Mouse (Mus musculus) CD4-positive, CD25-positive, alpha-beta regulatory T cell, adult 2 months (primary cell): ENCODE measurements around the gene Mast4.

Source experiments
- DNase-seq: peaks from one replicate; pipeline ENCODE4 v3.0.0-alpha.2; 2012; ENCODE audit warnings: low read depth, low spot score

Gene Mast4

DNA sequence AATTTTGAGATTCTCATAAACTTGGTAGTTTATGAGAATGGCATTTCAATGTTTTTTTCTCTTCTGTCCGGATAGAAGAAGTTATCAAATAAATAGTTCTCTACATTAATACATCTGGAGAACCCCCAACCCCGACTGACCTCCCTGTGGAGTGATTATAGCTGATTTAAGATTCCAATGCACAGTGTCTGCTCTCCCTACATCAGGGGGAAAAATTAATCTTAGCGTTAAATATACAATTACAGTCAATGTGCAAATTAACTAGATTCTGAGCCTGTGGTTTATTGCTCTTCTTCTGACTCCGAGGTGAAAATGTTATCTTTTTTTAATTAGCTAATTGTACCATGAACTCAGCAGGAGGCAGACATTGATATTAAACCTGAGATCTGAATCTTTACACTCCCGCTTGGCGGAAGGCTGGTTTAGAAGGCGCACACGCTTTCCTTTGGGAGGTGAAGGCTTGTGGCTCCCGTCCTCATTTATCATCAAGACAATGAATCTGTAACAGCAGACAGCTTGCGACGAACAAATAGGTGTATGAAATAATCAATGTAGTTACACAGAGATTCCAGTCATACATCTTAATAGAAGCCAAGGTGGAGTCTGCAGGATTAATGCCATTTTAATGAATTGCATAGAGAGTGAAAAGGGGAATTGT, 274.2 kb downstream of the Mast4 start:
- DNase-seq = no peak

- no peak for DNase-seq
Observed at GRCm38 (mm10) chr13:103056451-103056850, 277.8 kb downstream of the Mast4 start.

DNA sequence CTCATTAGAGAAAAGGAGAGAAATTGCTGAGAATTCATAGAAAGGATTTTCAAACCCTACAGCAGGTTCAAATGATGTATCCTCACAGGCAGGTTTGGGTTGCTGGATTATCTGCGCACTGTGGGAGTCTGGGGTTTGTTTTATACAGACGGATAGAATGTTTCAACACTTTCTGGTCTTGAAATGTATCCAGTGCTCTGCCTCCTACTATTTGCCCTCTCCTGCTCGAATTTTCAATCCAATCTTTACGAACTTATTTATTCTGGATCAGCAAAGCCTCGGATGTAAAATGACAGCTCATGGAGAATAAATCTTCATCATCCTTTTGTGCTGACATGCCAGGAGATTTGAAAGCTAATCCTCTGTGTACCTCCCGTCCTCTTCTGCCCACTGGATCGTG, 281.6 kb downstream of the Mast4 start:
- no peak for DNase-seq

DNA sequence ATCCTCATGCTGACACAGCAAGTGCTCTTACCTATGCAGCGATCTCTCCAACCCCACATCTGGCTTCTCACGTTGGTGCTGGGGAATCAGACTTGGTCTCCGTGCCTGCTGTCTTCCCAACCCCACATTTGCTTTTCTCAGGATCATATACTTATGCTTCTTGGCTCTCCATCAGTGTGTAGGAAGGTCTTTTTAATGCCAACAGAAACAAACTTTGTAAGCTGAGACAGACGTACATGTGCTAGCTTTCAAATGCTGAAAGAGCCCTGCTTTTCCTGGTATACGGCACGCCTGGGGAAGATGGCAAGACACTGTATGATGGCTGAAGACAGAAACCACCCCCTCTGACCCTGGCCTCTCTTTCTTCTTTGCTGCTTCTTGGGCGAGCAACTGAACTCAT, 285.3 kb downstream of the Mast4 start:
- DNase-seq = no peak

GRCm38 (mm10) chr13:103043692-103044091, 290.6 kb downstream of the Mast4 start:
- DNase-seq = no peak

- no peak for DNase-seq
Observed at GRCm38 (mm10) chr13:103043011-103043410, 291.3 kb downstream of the Mast4 start.

- no peak for DNase-seq
Observed at GRCm38 (mm10) chr13:103037466-103037865, 296.8 kb downstream of the Mast4 start.

DNA sequence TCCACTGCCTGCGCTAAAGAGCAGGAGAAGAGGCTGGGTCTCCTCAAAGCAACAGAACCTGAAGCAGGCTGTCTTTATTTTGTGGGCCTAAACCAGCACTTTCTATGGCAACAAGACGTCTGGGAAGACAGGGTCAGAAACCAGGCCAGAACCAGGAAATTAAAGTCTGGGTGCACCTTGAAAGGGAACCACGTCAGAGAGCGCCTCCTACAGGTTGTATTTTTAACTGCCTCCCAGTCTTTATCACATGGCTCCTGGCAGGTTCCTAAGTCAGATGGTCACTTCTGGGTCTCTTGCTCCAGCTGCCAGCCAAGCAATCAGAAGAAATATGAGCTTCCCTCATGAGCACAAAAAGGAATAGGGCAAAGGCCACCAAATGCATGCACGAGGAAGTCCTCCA, 304.9 kb downstream of the Mast4 start:
- DNase-seq = peak; percentile 5

- no peak for DNase-seq
Observed at GRCm38 (mm10) chr13:103027456-103028078, 306.7 kb downstream of the Mast4 start.

DNA sequence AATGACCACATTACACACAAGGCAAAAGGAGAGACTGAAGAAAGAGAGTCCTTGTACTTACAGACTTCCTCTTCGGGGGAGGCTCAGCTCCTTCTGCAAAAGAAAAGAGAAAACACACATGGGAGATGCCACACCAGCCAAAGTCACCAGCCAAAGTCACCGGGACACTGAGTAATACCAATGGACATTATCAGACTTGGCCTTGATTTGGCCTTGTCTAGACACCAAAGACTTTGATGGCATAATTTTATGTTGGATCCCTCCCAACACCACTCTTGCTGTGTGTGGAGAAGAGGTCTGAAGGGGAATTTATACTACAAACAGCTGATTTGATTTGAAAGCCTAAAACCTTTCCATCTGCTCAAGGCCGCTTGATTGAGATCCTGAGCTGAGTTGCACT, 308.8 kb downstream of the Mast4 start:
- DNase-seq = no peak

DNA sequence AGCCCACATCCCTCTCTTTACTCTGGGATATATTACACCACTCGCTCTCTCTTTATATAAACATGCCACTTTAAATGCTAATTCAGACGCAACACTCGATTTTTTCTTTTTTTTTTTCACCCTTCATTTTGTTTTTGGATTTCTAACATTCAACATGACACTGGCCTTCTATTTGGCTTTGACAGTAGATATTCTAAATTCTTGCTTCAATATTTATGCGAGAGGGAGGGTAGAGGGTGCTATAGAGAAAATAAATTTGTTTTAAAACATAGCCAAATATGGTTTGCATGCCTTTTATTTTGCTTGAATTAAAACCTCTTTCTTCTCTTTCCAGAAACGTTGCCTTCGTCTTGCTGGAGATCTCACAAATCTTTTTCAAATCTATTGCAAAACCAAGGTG, 315.8 kb downstream of the Mast4 start:
- DNase-seq = no peak

DNA sequence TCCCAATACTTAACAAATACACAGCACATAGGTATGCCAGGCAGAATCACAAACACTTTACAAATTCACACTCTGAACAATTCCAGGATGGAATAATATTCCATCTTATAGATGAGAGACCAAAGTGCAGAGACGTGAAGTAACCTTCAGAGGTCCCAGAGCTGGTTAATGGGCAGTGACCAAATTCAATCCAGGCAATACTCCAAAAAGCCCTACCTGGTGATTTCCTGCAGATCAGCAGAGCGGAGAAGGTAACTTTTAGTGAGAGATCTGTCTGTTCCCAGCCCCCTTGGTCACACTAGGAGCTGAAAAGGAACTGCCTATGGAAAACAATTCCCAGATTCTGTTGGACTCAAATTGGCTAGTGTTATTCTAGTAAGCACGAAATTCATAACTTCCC, 316.6 kb downstream of the Mast4 start:
- no peak for DNase-seq

GRCm38 (mm10) chr13:103015131-103015750, 319.1 kb downstream of the Mast4 start:
- no peak for DNase-seq

DNA sequence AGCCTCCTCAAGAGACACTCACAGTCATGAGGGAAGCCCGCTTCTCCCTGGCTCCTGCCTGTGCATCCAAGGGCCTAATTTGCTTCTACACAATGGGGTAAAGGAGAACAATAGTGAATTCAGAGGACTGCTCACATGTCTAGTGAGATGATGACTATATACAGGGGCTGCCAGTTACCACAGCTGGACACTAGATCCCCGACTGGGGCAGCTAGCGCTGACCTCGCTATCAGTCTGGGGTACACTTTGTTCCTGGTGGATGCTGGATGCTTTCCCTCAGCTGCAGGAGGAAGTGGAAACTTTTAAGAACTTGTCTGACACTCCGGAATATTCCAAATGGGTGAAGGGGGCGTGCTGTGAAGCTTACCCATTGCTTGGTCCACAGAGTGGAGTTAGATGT, 319.7 kb downstream of the Mast4 start:
- no peak for DNase-seq

- no peak for DNase-seq
Observed at GRCm38 (mm10) chr13:103014222-103014621, 320.1 kb downstream of the Mast4 start.

GRCm38 (mm10) chr13:103005227-103005626, 329.1 kb downstream of the Mast4 start:
- DNase-seq = no peak

DNA sequence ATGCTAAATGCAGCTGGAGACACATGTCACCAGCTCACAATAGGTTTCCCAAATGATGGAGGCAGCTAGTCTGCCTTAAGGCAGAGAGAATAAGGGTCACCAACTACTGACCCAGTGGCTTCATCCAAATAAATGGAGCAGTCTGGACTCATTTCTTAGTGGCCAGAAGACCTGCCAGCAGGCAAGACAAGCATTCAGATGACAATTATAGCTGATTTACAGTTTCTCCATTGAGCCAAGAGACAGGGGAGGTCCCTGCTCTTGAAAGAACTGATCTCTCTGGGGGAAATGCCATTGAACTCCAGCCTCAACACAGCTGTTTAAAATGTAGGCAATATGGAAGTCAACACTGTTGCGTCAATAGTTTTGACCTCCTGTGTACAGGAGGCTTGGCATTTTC, 332.5 kb downstream of the Mast4 start:
- DNase-seq = no peak

- no peak for DNase-seq
Observed at GRCm38 (mm10) chr13:103000891-103001290, 333.4 kb downstream of the Mast4 start.

GRCm38 (mm10) chr13:102994098-102994497, 340.2 kb downstream of the Mast4 start:
- no peak for DNase-seq

GRCm38 (mm10) chr13:102992680-102993423, 341.4 kb downstream of the Mast4 start:
- no peak for DNase-seq

GRCm38 (mm10) chr13:102991928-102992327, 342.4 kb downstream of the Mast4 start:
- DNase-seq = no peak

GRCm38 (mm10) chr13:102991196-102991595, 343.1 kb downstream of the Mast4 start:
- no peak for DNase-seq
